Mouse (Mus musculus) embryo, embryonic 10 days (tissue): ENCODE results near the gene Ror1.

Experiments
- DNase-seq: peaks from one replicate; pipeline ENCODE4 v3.0.0-alpha.2; 2015; ENCODE audit warnings: low spot score

Ror1 gene

GRCm38 (mm10) chr4:100252646-100253045 lies 157.1 kb downstream of the Ror1 start:
- no peak for DNase-seq

- peak; percentile 22 for DNase-seq
Measured at GRCm38 (mm10) chr4:100253401-100253800, 157.8 kb downstream of the Ror1 start.

DNA sequence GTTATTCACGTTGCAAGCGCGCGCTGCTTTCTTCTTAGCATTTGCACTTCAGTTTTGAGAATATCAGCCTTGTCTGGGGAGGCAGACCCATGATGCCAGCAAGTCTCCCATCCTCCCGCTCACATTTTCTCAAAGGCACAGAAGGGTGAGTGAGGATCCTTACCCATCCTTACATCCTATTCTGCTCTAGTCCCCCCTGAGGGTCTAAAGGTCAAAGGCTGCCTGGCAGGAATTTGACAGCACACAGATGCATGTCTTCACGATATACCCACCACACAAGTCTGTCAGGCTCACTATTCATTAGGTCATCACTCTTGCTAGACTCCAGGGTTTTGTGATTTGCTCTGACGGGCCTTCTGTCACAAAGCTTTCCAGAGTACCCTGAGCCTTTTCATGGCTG lies 158.2 kb downstream of the Ror1 start:
- peak; percentile 60 for DNase-seq

- no peak for DNase-seq
Measured at GRCm38 (mm10) chr4:100258462-100258861, 162.9 kb downstream of the Ror1 start.

- DNase-seq: no peak
Measured at GRCm38 (mm10) chr4:100263917-100264316, 168.3 kb downstream of the Ror1 start.

DNA sequence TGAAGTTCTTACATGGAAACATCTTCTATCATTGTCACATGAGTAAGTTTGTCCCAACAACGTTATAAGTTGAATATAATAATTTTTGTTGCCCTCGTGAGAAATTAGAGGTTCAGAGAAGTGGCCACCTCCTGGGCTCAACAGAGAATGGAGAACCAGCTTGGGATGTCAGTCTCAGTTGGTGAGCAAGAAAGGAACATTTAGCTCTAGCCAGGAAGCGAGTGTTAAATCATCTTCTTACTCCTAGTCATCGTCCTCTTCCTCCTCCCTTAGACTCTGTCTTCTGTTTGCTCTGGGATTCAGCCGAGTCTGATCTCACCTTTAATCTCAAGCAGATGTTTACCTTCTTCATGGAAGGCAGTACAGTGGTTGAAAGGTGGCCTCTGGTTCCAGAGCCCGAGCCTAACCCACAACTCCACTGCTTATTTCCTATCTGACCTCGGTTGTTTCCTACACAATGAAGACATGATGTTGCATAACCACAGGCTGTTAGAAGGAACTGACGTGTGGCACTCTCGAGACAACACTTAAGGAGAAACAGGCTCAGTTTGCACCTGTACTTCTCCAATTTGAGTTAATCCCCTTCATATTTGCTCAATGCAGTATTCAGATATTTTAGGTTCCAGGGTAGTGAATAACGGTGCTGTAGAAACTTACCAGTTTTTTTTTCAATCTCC lies 175.6 kb downstream of the Ror1 start:
- DNase-seq: no peak

- no peak for DNase-seq
Measured at GRCm38 (mm10) chr4:100271736-100272127, 176.1 kb downstream of the Ror1 start.

DNA sequence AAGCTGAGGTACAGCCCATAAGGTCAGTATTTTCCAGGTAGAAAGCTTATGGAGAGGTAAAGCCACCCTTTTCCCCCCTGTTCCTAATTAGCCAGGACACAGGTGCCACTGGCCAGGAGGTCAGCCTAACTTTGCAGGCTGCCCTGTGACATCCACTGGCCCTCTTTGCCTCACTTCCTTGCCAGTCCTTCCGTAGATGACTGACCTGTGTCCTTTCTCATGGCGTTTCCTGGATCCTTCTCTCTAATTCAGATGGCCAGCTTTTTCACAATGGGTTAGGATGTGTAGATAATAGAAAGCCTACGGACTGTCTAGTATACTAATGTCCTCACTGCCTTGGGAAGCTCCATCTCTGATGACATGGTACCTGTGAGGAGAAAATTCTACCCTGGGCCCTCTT lies 177.8 kb downstream of the Ror1 start:
- DNase-seq: no peak

GRCm38 (mm10) chr4:100273807-100274480 lies 178.4 kb downstream of the Ror1 start:
- DNase-seq: no peak

- no peak for DNase-seq
Measured at GRCm38 (mm10) chr4:100276482-100276881, 180.9 kb downstream of the Ror1 start.

DNA sequence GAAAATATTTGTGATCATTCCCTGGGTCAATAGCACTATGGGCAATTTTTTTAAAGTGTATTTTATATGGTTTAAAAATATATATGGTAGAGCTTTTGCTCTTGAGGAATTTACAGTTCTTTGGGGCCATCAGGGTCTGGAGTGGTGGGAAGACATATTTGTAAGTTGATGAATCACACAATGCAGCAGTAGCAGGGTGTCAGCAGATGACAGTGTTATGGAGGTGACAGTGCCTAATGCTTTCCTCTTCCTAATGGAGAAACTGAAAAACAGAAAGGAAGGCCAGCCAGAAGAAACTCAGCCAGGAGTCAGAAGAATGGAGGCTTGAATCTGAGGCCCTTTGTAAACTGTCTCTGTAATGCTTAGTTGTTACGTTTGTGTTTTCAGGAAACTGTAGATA lies 181.4 kb downstream of the Ror1 start:
- no peak for DNase-seq

DNA sequence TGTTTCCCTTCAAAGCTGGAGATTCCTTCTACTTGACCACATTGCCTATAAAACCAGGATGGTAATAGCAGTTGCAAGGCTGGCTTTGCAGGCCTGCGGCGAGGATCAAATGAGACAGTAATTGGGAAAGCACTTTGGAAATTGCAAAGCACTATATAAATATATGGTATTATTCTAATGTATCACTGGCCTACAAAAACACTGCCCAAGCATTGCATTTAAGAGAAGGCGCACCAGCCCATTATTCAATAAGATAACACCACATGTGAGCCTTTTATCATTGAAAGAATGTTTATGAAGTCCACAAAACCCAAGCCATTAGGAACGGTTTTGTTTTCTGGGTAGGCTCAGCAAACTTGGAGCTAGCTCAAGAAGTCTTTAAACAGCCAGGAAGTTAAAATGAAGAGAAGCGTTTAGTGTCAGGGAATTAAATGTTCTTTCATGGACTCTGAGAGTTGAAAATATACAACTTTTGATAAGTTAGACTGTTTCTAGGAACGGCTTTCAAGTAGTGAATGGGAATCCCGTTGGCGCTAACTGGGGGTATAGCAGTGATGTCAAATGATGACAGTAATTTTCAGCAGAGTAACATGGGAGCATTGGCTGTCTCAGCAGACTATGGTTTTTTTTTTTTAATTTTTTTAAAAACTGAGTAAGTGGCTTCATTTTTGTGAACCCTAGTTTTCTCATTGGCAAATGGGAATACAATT lies 187.7 kb downstream of the Ror1 start:
- no peak for DNase-seq

DNA sequence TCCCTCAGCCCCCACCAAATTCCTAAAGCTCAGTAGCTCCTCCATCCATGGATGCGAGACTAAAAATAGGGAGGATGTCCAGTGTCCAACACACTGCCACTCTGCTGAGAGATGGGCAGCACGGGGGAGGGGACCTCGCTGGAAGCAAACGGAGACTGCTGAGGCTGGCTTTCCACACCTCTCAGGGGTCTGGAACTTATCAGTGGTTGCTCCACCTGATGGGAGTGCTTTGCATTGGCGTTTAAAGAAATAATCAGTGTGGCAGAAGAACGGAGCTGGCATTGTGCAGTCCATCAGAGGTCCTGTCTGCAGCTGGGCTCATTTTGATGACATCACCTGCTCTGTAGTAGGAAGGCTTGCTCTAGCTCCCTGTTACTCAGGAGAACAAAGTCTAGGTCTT lies 188.9 kb downstream of the Ror1 start:
- DNase-seq: no peak

DNA sequence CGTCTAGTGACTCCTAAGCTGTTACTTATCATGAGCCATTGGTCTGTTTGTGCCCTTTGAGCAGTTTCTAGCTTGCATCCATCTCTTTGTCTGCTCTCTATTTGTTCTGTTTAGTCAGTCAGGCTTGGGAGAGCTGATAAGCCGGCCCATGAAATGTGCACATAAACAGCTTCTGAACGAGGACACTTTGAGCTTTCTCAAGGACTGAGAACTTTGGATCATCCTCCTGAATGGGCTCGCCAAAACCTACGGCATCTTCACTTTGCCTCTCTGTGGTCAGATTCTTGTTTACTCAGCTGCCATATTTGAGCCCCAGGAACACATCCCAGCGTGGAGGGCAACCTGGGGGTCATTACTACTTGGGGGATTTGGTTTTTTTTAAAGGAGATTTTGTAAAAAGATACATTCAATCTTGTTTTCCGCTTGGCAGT lies 190.5 kb downstream of the Ror1 start:
- DNase-seq: no peak

GRCm38 (mm10) chr4:100286800-100287199 lies 191.2 kb downstream of the Ror1 start:
- no peak for DNase-seq

- DNase-seq: no peak
Measured at GRCm38 (mm10) chr4:100287829-100288228, 192.2 kb downstream of the Ror1 start.

DNA sequence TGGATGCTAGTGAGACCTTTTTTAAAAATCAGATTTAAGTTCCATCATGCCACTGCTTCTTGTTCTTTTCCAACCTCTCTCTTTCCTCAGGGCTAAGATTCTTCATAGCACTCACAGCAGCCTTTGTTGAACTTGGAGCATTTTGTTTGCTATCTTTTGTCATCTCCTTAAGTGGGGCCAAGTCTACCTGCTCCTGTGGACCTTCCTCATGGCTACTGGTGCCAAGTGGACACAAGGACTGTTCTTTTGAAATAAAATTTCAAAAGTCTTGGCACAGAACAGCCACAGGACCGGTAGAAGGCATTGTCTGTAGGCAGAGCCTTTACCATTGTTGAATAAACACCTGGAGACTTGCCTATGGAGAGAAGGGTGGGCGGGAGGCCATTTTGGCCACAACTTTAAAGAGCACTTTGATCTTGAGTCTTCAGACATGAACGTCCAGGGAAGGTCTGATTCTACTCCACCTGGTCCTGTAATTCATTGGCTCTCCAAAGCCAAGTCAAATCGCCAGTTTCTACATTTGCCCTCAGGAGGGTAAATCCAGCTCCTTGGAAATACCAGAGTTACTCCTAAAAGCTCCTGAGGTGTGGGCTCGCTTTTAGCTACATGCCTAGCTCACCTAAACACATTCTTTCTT lies 195.5 kb downstream of the Ror1 start:
- no peak for DNase-seq

DNA sequence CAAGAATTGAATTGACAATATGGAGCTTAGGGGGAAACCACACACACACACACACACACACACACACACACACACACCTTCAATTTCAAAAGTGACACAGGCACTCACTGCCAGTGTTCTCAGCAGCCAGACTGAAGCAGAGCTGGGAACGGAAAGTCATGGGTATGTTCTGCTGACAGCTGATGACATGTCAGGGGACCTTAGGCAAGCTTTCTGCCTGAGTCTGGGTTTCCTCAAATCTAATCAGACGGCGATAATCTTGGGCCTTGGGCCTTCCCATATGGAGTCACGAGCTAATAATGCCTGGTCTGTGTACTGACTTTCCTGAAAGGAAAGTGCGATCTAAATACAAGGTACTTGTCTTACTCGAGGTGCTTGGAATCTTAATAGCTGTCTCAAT lies 202.1 kb downstream of the Ror1 start:
- DNase-seq: peak; percentile 16

- DNase-seq: no peak
Measured at GRCm38 (mm10) chr4:100298566-100298965, 203.0 kb downstream of the Ror1 start.

DNA sequence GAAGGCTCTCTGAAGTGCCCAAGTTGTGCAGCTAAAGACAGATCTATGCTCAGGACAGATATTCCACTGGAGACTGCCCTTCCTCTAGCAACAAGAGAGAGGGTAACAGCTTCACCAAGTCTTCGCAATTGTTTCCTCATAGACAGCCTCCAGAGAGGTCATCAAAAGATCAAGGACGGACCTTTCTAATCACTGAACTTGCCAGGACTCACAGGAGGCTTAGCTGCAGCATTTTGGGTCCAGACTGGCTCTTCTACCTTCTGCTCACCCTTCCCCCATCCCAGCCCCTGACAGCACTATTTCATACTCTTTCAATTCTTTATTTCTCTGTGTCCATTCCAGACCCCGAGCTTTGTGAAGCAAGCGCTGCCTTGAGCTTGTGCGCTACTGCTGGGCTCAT lies 204.6 kb downstream of the Ror1 start:
- no peak for DNase-seq

DNA sequence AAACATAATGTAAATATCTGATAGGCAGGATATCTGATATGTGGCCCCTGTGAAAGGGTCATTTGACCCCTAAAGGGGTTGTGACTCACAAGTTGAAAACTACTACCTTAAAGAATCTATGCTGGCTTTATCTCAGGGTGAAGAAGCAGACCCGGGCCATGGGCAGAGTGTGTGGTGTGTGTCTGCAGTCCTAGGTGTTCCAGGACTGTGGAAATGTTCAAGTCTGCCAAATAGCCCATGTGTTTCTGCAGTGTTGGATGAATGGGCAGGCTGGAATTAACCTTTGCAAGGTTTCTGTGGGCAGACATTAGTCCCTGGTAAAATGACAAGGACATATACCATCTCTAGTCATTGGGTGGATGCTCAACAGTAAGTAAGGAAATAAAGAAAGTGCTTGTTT lies 205.8 kb downstream of the Ror1 start:
- DNase-seq: no peak

GRCm38 (mm10) chr4:100307365-100307764 lies 211.8 kb downstream of the Ror1 start:
- DNase-seq: no peak
